Comparison of ENCODE assay signal across 12 mouse cellular contexts in genomic region chr9:43843711-43844127, GRCm38 (mm10).
DNase-seq lines count a peak whose midpoint lies in the region; ATAC-seq and TF ChIP-seq lines count a peak whose summit lies in the region.
"Had no signal": no experiment of that assay in that cellular context is flagged by ENCODE, and none has a peak within 500 bp of the region (broad histone marks: within the 10 kb centered on the region; RNA-seq: fewer than 3 reads in every experiment).

No protein-coding gene starts in this region.

- no peak for TF ChIP-seq POLR2A in lung, adult 2 months (IDR thresholded peaks at IDR 0.05; ENCODE audit: borderline replicate concordance, extremely low read depth, low read depth, low read length)
- TF ChIP-seq POLR2A in limb, embryonic 14.5 days (IDR thresholded peaks at IDR 0.05; ENCODE audit: borderline replicate concordance, extremely low read depth, insufficient read depth, insufficient read length), result no peak

- H3K27ac ChIP-seq in limb, embryonic 14.5 days (replicated peaks; ENCODE audit: low read depth, low read length), result no peak overlapping the region
- no peak overlapping the region for H3K27ac ChIP-seq in midbrain, embryonic 14.5 days (replicated peaks; ENCODE audit: low read depth, low read length)
- H3K27ac ChIP-seq: heart, embryonic 13.5 days had no signal

- TF ChIP-seq CTCF in lung, adult 2 months (IDR thresholded peaks at IDR 0.05; ENCODE audit: insufficient read depth, low read length), result no peak

- peaks cover 5% of the 10 kb centered on the region; the same call in 1 of the 2 replicates for H3K27me3 ChIP-seq in limb, embryonic 14.5 days (ENCODE audit: control insufficient read depth, insufficient read depth, low read length)
- no peaks in the 10 kb centered on the region for H3K27me3 ChIP-seq in midbrain, embryonic 14.5 days (ENCODE audit: control insufficient read depth, insufficient read depth, low read length)

- 0% methylated on average over 2 of the region's 3 CpGs for WGBS in lung, adult 2 months
- WGBS in limb, embryonic 14.5 days, result 0% methylated on average over 3 of the region's 3 CpGs
- 7% methylated on average over 3 of the region's 3 CpGs for WGBS in midbrain, embryonic 14.5 days

- no peaks in the 10 kb centered on the region for H3K9me3 ChIP-seq in limb, embryonic 14.5 days (ENCODE audit: control insufficient read depth, low read length)
- H3K9me3 ChIP-seq in midbrain, embryonic 14.5 days (ENCODE audit: control insufficient read depth, low read length), result no peaks in the 10 kb centered on the region
- H3K9me3 ChIP-seq: heart, embryonic 13.5 days; megakaryocyte, embryonic 14.5 days had no signal

- DNase-seq in adrenal gland, postnatal 10 days, result peak; percentile 18
- DNase-seq in adrenal gland, adult (ENCODE audit: inconsistent age in 2 of 2, low spot score in 1 of 2), result no peak
- peak; percentile 5 to 20 for DNase-seq in lung, adult 18-20 months
- no peak for DNase-seq in lung, adult 2 months
- no peak for DNase-seq in limb, embryonic 14.5 days (ENCODE audit: low spot score)
- no peak for DNase-seq in midbrain, embryonic 14.5 days
- DNase-seq in gastrocnemius, postnatal 25 days, result no peak
- no peak for DNase-seq in urinary bladder, adult 18-20 months (ENCODE audit: low spot score in 2 of 2)
- DNase-seq: left cerebral cortex, postnatal 4 days; spleen, adult 18-20 months had no signal

- H3K9ac ChIP-seq in limb, embryonic 14.5 days (ENCODE audit: low read depth, low read length, severe bottlenecking), result no peak overlapping the region
- H3K9ac ChIP-seq in midbrain, embryonic 14.5 days (replicated peaks; ENCODE audit: low read length), result no peak overlapping the region
- H3K9ac ChIP-seq: heart, embryonic 13.5 days had no signal

- H3K36me3 ChIP-seq in limb, embryonic 14.5 days (ENCODE audit: control insufficient read depth, insufficient read depth, low read length), result no peaks in the 10 kb centered on the region
- no peaks in the 10 kb centered on the region for H3K36me3 ChIP-seq in midbrain, embryonic 14.5 days (ENCODE audit: control insufficient read depth, insufficient read depth, low read length)
- H3K36me3 ChIP-seq: heart, embryonic 13.5 days had no signal

- no peak overlapping the region for H3K4me2 ChIP-seq in limb, embryonic 14.5 days (replicated peaks; ENCODE audit: low read depth, low read length, severe bottlenecking)
- H3K4me2 ChIP-seq in midbrain, embryonic 14.5 days (ENCODE audit: low read length), result no peak overlapping the region
- H3K4me2 ChIP-seq: heart, embryonic 13.5 days had no signal

- peak; percentile 14; the same call in 1 of the 2 replicates for ATAC-seq in limb, embryonic 14.5 days (ENCODE audit: low FRiP score, low read depth)
- 0 out of 2 replicates have a peak, but pooled peaks have one; percentile 22 for ATAC-seq in midbrain, embryonic 14.5 days (ENCODE audit: low FRiP score, low TSS enrichment)

- no peak overlapping the region for H3K4me3 ChIP-seq in lung, adult 2 months (replicated peaks; ENCODE audit: extremely low read depth, low read depth, low read length)
- H3K4me3 ChIP-seq in limb, embryonic 14.5 days (replicated peaks; ENCODE audit: low read length), result no peak overlapping the region
- no peak overlapping the region for H3K4me3 ChIP-seq in midbrain, embryonic 14.5 days (replicated peaks; ENCODE audit: low read depth, low read length)
- H3K4me3 ChIP-seq: heart, embryonic 13.5 days; megakaryocyte, embryonic 14.5 days had no signal

- no peaks in the 10 kb centered on the region for H3K4me1 ChIP-seq in lung, adult 2 months (ENCODE audit: control insufficient read depth, insufficient read depth, low read length)
- peaks cover 8% of the 10 kb centered on the region; the same call in 1 of the 2 replicates for H3K4me1 ChIP-seq in limb, embryonic 14.5 days (ENCODE audit: control insufficient read depth, insufficient read depth, low read length)
- H3K4me1 ChIP-seq in midbrain, embryonic 14.5 days (ENCODE audit: control insufficient read depth, insufficient read depth, low read length), result peaks cover 17% of the 10 kb centered on the region
- H3K4me1 ChIP-seq: megakaryocyte, embryonic 14.5 days had no signal

Comparison
In these comparisons a context has a peak if more than half of its experiments do, and no peak if none do; other contexts are left out.
1. DNase-seq: peak in adrenal gland, postnatal 10 days (single experiment) and lung, adult 18-20 months (2 of 2); none in adrenal gland, adult (0 of 2), lung, adult 2 months (single experiment), limb, embryonic 14.5 days (single experiment), midbrain, embryonic 14.5 days (single experiment), gastrocnemius, postnatal 25 days (single experiment) and urinary bladder, adult 18-20 months (0 of 2).